Mouse (Mus musculus) erythroblast, adult 5-6 weeks (primary cell): ENCODE measurements around the gene Trio. TPM values are rescaled to one million over a fixed set of nuclear protein-coding genes. Genes with fewer than 3 reads are reported as not detected.

Source experiments
- ATAC-seq: replicated peaks from 2 replicates; pipeline ENCODE4 v1.8.0; 2016; ENCODE audit warnings: moderate number of reproducible peaks, mild to moderate bottlenecking, moderate TSS enrichment, inconsistent platforms; ENCODE audit not compliant: poor library complexity, low FRiP score, severe bottlenecking
- total RNA-seq, 2 experiments: library from RNA; stranded (forward) in 1 of 2; stranded (reverse) in 1 of 2; fragments of 150-400 nt in 1 of 2; fragments of 200-764, 138-1000 nt in 1 of 2; gene quantifications; 2 replicates each; pipeline versions ENCODE4 v1.2.3 to v1.2.4; 2015 to 2017; ENCODE audit warnings: low replicate concordance in 2 of 2

The Trio gene
- total RNA-seq, 2 experiments from 2014 or later, result 6.2 to 18.1 TPM

DNA sequence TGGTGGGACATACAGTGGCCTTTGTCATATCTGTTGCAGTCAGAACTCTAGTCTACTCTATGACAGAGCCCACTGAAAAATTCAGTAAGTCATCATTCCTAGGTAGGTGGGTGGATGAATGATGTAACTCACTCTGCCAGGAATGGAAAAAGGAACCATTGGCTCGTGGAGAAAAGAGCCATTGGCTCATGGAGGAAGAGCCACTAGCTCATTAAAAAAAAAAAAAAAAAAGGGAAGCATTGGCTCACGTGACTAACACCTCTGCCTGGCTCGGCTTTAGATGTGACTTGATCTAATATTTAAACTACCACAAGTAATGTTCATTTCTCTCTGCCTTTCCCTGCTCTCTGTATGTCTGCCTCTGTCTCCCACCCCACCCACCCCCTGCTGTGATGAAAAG is 317.1 kb downstream of the Trio start:
- ATAC-seq, result no peak

DNA sequence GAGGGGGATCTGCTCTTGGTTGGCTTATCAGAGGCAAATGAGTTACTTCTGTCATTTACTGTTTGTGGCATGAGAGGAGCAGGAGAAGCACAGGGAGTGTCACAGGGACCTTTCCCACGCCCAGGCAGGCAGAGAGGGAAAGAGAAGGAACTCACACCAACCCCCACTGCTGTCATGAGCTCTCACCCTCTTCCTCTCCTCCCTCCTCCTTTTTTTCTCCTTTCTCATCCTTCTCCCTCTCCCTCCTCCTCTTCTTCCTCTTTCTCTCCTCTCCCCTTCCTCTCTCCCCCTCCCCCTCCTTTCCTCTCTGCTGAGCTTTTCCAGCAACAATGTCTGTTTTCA is 322.7 kb downstream of the Trio start:
- ATAC-seq, result no peak

DNA sequence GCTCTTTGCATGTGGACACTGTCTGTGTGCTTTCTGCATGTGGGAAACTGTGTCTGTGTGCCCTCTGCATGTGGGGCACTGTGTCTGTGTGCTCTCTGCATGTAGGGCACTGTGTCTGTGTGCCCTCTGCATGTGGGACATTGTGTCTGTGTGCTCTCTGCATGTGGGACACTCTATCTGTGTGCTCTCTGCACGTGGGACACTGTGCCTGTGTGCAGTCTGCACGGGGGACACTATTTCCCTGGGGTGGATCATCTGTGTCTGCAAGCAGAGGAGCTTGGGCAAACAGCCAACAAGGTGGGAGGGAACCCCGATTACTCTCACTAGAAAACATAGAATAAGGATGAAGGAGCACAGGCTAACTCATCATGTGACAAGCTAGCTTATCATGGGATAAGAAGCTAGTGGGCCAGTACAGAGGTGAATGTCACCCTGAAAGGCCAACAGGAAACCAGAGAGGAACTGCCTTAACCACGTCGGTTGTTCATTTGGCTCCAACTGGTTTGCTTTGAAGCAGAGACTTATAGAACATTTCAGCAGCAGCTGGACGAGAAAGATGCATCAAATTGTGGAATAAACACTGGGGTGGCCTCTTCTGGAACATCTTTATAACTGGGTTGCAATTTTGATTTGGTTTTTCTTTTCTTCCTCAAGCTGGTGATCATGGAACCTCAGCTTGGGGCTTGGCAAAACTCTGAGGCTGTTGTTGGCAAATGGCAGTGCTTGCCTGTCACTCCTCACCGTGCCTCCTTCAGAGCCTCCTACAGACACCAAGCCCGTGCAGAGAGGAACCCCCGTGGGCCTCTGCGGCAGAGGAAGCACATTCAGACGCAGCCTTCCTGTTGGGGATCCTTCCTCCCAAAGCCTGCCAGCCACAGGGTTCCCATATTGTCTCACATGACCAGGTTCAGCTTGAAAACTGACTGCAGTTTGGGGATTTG is 323.3 kb downstream of the Trio start:
- ATAC-seq, result no peak

DNA sequence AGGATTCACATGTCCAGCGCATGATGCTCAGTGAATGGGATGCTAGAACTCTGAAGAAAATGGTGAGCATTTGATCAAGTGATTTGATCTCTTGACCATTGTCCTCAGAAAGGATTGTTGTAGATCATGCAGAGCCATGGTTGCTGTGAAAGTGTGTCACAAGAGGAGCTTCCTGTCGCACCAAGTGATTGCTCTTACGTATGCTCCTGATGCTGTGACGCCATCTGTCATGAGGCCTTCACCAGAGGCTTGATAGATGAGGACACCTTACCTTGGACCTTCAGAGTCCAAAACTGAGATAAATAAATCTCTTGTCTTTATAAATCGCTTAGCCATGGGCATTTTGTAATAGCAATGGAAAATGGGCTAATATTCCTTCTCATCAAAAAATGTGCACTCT is 328.0 kb downstream of the Trio start:
- ATAC-seq, result no peak

DNA sequence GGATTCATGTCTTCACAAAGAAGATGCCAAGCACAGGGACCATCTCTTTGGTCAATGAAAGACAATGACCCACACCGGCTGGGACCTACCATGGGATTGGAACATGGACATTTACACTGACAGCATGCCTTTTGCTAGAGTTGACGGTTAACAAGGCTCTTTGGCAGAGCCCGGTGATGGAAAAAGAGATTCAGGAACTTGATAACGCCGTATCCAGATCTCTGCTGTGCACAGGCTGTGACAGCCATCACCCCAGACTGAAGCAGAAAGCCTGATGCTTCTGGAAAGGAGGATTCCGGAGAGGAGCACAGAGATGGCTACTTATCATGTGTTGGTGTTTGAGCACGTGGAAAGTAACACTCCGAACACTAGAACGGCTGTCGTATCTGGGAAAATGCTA is 332.4 kb downstream of the Trio start:
- no peak for ATAC-seq

DNA sequence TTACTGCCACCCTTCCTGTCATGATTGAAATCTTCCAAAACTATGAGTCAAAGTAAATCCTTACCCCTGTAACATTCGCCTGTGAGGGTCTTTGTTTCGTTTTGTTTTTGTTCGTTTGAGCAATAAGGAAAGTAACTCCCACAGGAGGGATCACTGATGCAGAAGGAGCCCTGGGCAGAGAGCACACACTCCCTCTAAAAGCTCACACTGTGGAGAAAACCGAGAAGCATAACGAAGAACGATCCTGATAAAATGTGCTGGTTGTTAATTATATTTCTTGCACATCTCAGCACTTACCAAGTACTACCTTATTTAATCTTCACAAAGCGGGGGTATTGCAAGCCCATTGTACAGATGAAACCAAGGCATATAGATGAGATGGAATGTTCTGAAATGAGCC is 333.5 kb downstream of the Trio start:
- ATAC-seq, result no peak

DNA sequence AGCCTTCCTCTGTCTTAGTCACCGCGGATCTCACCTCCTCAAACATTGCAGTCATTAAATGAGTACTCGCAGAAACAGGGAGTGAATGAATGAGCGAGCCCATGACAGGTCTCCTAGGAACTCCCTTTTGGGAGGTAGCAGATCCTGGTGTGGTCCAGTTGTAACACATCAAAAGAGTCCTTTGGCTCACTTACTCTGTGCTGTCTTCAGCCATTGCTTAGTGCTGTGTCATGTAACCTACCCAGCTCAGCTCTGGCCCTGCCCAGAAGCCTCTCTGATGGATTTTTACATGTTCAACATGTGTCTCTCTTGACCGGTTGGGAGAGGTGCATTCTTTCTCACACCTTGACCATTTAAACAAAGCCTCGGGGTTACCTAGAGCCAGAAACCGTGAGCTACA is 334.4 kb downstream of the Trio start:
- ATAC-seq, result no peak

DNA sequence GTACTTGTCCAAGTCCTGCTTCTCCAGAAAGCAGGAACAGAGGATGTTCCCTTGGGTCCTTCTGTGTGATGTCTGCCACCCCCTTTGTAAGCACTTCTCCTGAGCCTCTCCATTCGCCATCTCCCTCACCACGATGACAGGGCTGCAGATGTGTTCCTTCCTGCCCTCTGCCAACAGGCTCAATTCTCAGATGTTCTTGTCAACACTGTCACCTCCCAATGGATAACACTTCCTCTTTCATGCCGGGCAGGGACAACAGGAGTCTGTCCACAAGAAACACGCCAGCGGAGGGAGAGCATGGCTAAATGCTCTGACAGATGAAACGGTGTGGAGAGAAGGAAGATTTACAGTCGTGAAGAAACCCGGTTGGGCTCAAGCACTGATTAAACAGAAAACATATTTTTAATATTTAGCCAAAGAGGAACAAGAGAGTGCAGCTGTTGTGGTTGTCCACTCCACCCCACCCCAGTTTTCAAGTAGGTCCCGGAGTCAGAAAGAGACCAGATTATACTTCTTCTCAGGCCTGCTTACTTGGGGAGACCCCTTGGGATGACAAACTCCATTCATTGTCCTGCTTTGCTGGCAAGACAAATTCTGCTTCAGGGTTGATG is 337.5 kb downstream of the Trio start:
- ATAC-seq, result no peak

DNA sequence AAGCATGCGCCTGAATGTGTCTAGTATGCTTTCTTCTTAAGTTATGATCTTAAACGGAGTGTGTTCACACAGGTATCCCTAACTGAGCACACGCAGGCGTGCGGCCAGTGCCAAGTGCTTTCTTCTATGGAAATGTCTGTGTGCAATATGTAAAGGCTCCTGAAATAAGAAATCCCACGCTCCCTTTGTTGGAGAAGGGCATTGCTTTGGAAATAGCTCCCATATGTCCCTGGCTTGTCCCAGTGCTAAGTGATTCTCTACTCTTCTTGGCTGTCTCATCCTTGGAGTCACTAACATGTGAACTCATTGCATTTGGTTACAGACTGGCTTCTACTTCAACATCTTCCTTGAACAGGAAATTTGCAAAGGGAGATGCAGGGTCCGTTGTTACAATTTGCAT is 340.8 kb downstream of the Trio start:
- no peak for ATAC-seq

DNA sequence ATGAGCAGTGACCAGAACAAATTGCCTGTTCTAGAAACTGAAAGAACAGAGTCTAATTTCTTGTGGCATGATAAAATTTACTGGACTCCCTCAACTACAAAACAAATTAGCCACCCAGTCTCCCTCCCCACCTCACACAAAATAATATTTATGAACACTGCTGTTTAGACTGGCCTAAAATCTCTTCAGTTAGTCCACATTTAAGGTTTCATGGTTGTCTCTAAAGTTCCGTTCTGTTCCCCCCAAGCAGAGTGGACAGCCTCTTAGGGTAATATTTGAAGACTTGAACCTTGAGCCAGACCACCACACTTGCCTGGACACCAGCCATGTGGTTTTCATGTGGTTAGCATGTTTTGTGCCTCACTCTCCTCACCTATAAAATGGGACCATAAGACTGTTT is 342.4 kb downstream of the Trio start:
- ATAC-seq, result no peak

DNA sequence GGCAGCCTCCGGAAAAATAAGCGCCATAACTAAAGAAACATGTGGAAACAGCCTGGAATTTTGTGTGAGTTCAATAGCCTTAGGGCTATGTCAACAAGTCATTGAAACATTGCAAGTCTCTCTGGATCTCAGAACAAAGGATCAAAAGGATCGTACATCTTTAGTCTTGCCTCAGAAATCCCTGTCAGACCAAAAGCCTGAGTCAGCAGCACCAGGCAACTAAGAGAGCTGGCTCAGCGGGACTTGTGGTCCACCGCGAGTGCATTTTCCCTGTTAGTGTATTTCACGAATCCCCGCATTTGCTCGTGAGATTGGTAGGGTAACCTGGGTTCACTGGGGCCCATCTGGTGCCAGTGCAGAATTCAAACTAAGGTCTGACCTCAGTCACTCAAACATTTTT is 343.0 kb downstream of the Trio start:
- ATAC-seq, result no peak

DNA sequence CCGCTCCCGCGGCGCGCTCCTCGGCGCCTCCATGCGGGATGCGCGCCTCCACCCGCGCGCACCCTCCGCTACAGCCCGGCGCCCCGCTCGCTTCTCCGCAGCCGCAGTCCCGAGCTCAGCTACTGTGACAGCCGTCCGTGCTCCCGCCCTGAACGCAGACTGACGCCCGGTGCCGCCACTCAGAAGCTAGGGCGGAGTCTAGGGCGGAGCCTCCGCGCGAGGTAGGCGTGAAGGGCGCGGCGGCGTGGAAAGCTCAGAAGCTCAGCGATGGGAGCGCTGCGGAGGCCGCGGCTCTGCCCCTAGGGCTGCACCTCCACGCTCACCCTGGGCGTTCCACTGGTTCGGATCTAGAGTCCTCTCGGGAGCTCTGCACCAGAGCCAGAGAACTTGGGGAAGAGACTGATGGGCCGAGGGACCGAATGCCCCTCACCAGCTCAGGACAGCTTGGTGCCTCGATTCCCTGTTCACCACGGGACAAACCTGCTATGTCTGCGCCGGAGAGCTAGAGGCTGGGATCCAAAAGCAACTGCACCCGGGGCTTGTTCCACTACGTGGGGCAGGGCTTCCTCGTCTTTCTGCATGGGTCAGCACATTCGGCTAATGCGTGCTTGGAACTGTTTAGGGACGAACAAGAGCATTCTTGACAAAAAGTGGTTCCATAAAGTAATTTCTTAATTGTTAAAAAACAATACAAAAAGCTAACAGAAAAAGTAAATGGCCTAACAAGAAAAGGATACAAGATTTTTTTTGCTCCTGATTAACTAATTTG is 344.0 kb downstream of the Trio start, which contains the start of gene Otulinl:
Gene Otulinl, minus strand, starts transcription at position 161 of the 769 bp plus-strand sequence.
- peak; percentile 98 for ATAC-seq

DNA sequence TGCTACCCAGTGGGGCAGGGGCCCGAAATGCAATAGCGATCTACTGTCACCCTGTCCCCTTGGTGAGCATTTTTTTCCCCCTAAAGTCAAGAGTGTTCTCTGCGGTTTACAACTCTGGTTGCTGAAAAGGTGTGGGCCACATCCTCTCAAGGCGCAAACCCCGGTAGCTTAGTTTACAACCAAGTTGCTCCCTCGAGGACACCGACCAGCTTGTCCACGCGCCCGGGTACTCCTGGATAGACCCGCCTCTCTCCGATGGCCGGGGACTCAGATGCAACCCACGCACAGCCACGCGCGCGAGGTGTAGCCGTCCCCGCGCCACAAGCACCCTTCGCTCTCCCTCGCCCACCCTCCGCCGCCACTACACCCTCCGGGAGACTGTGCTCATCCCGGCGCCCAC is 344.7 kb downstream of the Trio start:
- no peak for ATAC-seq

Other genes with a start within 250 kb of the Trio start
- not detected in 2 replicates for gene Dnah5, start 177.9 kb upstream of the Trio start, total RNA-seq (2015; ENCODE audit: low replicate concordance)
- gene Dnah5, start 177.9 kb upstream of the Trio start, total RNA-seq (2017; ENCODE audit: low replicate concordance), result not detected in 2 replicates